Mouse (Mus musculus): ENCODE measurements at regions not wholly inside any gene's neighbourhood (a gene's known extent, or its start where the extent isn't known, plus 50 kb on each side); places are given as distances from the start of the nearest gene placed in this dataset.
"Not testable (repeated sequence)": the region's sequence is repeated elsewhere in the genome, so short reads cannot be mapped to it uniquely, and the experiment has no call there.

GRCm38 (mm10) chr16:50533881-50534280 lies 57.1 kb downstream of the Ccdc54 start:
- DNase-seq (ENCODE audit: low spot score) = no peak

- peak; percentile 90 for DNase-seq (ENCODE audit: low spot score)
These were observed 61.2 kb downstream of the Ccdc54 start for GRCm38 (mm10) chr16:50529511-50530416.

GRCm38 (mm10) chr16:50528677-50529510 lies 62.1 kb downstream of the Ccdc54 start:
- peak; percentile 81 for DNase-seq (ENCODE audit: low spot score)

GRCm38 (mm10) chr16:50528355-50528676 lies 62.6 kb downstream of the Ccdc54 start:
- DNase-seq (ENCODE audit: low spot score) = peak; percentile 39

GRCm38 (mm10) chr16:50526930-50527329 lies 64.0 kb downstream of the Ccdc54 start:
- DNase-seq (ENCODE audit: low spot score) = not testable (repeated sequence)

- DNase-seq (ENCODE audit: low spot score) = no peak
These were observed 65.0 kb downstream of the Ccdc54 start for GRCm38 (mm10) chr16:50525934-50526366.

GRCm38 (mm10) chr16:50525504-50525903 lies 65.5 kb downstream of the Ccdc54 start:
- no peak for DNase-seq (ENCODE audit: low spot score)

- no peak for DNase-seq (ENCODE audit: low spot score)
These were observed 71.3 kb downstream of the Ccdc54 start for GRCm38 (mm10) chr16:50519610-50520009.

- no peak for DNase-seq (ENCODE audit: low spot score)
These were observed 74.4 kb downstream of the Ccdc54 start for GRCm38 (mm10) chr16:50516579-50516978.

GRCm38 (mm10) chr16:50515039-50515438 lies 75.9 kb downstream of the Ccdc54 start:
- DNase-seq (ENCODE audit: low spot score) = no peak

- no peak for DNase-seq (ENCODE audit: low spot score)
These were observed 78.9 kb downstream of the Ccdc54 start for GRCm38 (mm10) chr16:50512080-50512479.

- DNase-seq (ENCODE audit: low spot score) = no peak
These were observed 77.3 kb upstream of the Bbx start for GRCm38 (mm10) chr16:50509529-50509895.

- DNase-seq (ENCODE audit: low spot score) = no peak
These were observed 76.7 kb upstream of the Bbx start for GRCm38 (mm10) chr16:50508673-50509528.

- no peak for DNase-seq (ENCODE audit: low spot score)
These were observed 72.4 kb upstream of the Bbx start for GRCm38 (mm10) chr16:50504619-50505018.

- DNase-seq (ENCODE audit: low spot score) = no peak
These were observed 66.7 kb upstream of the Bbx start for GRCm38 (mm10) chr16:50498909-50499308.

GRCm38 (mm10) chr16:50493662-50494061 lies 61.5 kb upstream of the Bbx start:
- no peak for DNase-seq (ENCODE audit: low spot score)

- DNase-seq (ENCODE audit: low spot score) = no peak
These were observed 57.1 kb upstream of the Bbx start for GRCm38 (mm10) chr16:50489244-50489643.

- no peak for DNase-seq (ENCODE audit: low spot score)
These were observed 50.2 kb upstream of the Bbx start for GRCm38 (mm10) chr16:50482360-50482786.

Measured in urinary bladder, postnatal 14 days (tissue).